Mouse (Mus musculus): ENCODE measurements at regions not wholly inside any gene's neighbourhood (a gene's known extent, or its start where the extent isn't known, plus 50 kb on each side); places are given as distances from the start of the nearest gene placed in this dataset.

- DNase-seq = no peak
These were observed 230.8 kb upstream of the Jmjd1c start for GRCm38 (mm10) chr10:66865010-66865582.

GRCm38 (mm10) chr10:66871133-66871664 lies 224.7 kb upstream of the Jmjd1c start:
- DNase-seq = no peak

- DNase-seq = no peak
These were observed 224.3 kb upstream of the Jmjd1c start for GRCm38 (mm10) chr10:66871673-66872072.

- no peak for DNase-seq
These were observed 222.5 kb upstream of the Jmjd1c start for GRCm38 (mm10) chr10:66873468-66873867.

GRCm38 (mm10) chr10:66879071-66879470 lies 216.9 kb upstream of the Jmjd1c start:
- no peak for DNase-seq

GRCm38 (mm10) chr10:66882825-66883224 lies 213.1 kb upstream of the Jmjd1c start:
- DNase-seq = no peak

GRCm38 (mm10) chr10:66885575-66885974 lies 210.3 kb upstream of the Jmjd1c start:
- no peak for DNase-seq

GRCm38 (mm10) chr10:66889786-66890555 lies 206.0 kb upstream of the Jmjd1c start:
- no peak for DNase-seq

GRCm38 (mm10) chr10:66891811-66892210 lies 204.1 kb upstream of the Jmjd1c start:
- DNase-seq = no peak

GRCm38 (mm10) chr10:66893836-66894235 lies 202.1 kb upstream of the Jmjd1c start:
- no peak for DNase-seq

- DNase-seq = no peak
These were observed 199.0 kb upstream of the Jmjd1c start for GRCm38 (mm10) chr10:66896698-66897622.

GRCm38 (mm10) chr10:66899724-66900123 lies 196.2 kb upstream of the Jmjd1c start:
- no peak for DNase-seq

GRCm38 (mm10) chr10:66900781-66901180 lies 195.1 kb upstream of the Jmjd1c start:
- no peak for DNase-seq

GRCm38 (mm10) chr10:66901873-66902272 lies 194.1 kb upstream of the Jmjd1c start:
- no peak for DNase-seq

GRCm38 (mm10) chr10:66904552-66905367 lies 191.2 kb upstream of the Jmjd1c start:
- DNase-seq = no peak

- DNase-seq = no peak
These were observed 188.1 kb upstream of the Jmjd1c start for GRCm38 (mm10) chr10:66907842-66908241.

- peak; percentile 62 to 66 for DNase-seq
These were observed 186.6 kb upstream of the Jmjd1c start for GRCm38 (mm10) chr10:66909204-66909889.

GRCm38 (mm10) chr10:66909905-66910681 lies 185.8 kb upstream of the Jmjd1c start:
- DNase-seq = no peak

GRCm38 (mm10) chr10:66911261-66911911 lies 184.5 kb upstream of the Jmjd1c start:
- peak in 1 of 2 experiments; percentile 43 for DNase-seq

GRCm38 (mm10) chr10:66912440-66912839 lies 183.5 kb upstream of the Jmjd1c start:
- DNase-seq = no peak

All from cerebellum, adult 18-20 months (tissue).